Mouse (Mus musculus) ES-E14 (cell line): ENCODE measurements at regions not wholly inside any gene's neighbourhood (a gene's known extent, or its start where the extent isn't known, plus 50 kb on each side); places are given as distances from the start of the nearest gene placed in this dataset.

Source experiments
- DNase-seq: peaks from one replicate; pipeline ENCODE4 v3.0.0-alpha.2; 2013; ENCODE audit warnings: low read depth, low spot score
- H3K27ac ChIP-seq: 2 replicates; pipeline ENCODE4 v1.5.1; 2012; ENCODE audit warnings: low read depth, mild to moderate bottlenecking, low read length, moderate library complexity, mixed read lengths; ENCODE audit not compliant: poor library complexity, insufficient read depth, severe bottlenecking
- H3K36me3 ChIP-seq: 2 replicates; pipeline ENCODE4 v1.6.1; 2012; ENCODE audit warnings: mild to moderate bottlenecking, low read length, moderate library complexity, mixed read lengths; ENCODE audit not compliant: control insufficient read depth, poor library complexity, insufficient read depth, severe bottlenecking
- H3K4me1 ChIP-seq, 2 experiments: fragments of 150-350 bp in 1 of 2; sonication (generic) in 1 of 2; 2 replicates each; pipeline ENCODE4 v1.6.1; 2012; ENCODE audit warnings: low read length in 2 of 2, mild to moderate bottlenecking in 1 of 2, mixed read lengths in 1 of 2; ENCODE audit not compliant: control insufficient read depth in 2 of 2, insufficient read depth in 2 of 2, poor library complexity in 1 of 2
- H3K4me3 ChIP-seq, 2 experiments: fragments of 150-350 bp in 1 of 2; sonication (generic) in 1 of 2; 2 replicates each; pipeline ENCODE4 v1.5.1; 2012; ENCODE audit warnings: low read length in 2 of 2, low read depth in 1 of 2, mild to moderate bottlenecking in 1 of 2, mixed read lengths in 1 of 2; ENCODE audit not compliant: insufficient read depth in 1 of 2, poor library complexity in 1 of 2, severe bottlenecking in 1 of 2
- H3K9ac ChIP-seq: 2 replicates; pipeline ENCODE4 v1.6.1; 2012; ENCODE audit warnings: low read depth, mild to moderate bottlenecking, low read length, mixed read lengths; ENCODE audit not compliant: poor library complexity, insufficient read depth, severe bottlenecking
- H3K9me3 ChIP-seq: fragments of 150-350 bp; sonication (generic); 2 replicates; pipeline ENCODE4 v1.6.1; 2012; ENCODE audit warnings: low read depth, mild to moderate bottlenecking, low read length; ENCODE audit not compliant: control insufficient read depth, insufficient read depth
- CHD2 ChIP-seq: IDR thresholded peaks from 2 replicates; pipeline ENCODE4 v1.6.1; 2014; ENCODE audit warnings: mild to moderate bottlenecking, low read depth, low read length, inconsistent platforms
- HCFC1 ChIP-seq: IDR thresholded peaks from 2 replicates; pipeline ENCODE4 v1.6.1; 2012; ENCODE audit warnings: low read length, inconsistent platforms, borderline replicate concordance; ENCODE audit not compliant: insufficient read depth
- MAFK ChIP-seq: IDR thresholded peaks from 2 replicates; pipeline ENCODE4 v1.6.1; 2014; ENCODE audit warnings: mild to moderate bottlenecking, low read depth, low read length, inconsistent platforms; ENCODE audit not compliant: insufficient read depth
- ZC3H11A ChIP-seq: IDR thresholded peaks from 2 replicates; pipeline ENCODE4 v1.6.1; 2012; ENCODE audit warnings: low read depth, mild to moderate bottlenecking, inconsistent platforms, low read length, borderline replicate concordance
- ZNF384 ChIP-seq: IDR thresholded peaks from 2 replicates; pipeline ENCODE4 v1.6.1; 2012; ENCODE audit warnings: low read depth, low read length, inconsistent platforms
- in situ Hi-C, 2 experiments: fragments of 600-800 bp; cut with MboI; formaldehyde crosslinking; loops; one replicate each; pipeline ENCODE4 v1.15.1; 2025; ENCODE audit warnings: low sequenced_read_pairs in 2 of 2, inconsistent platforms in 1 of 2; ENCODE audit not compliant: unreplicated experiment in 2 of 2

GRCm38 (mm10) chrX:58166184-58166904 is 143.8 kb downstream of the Zic3 start:
- Histone ChIP-seq H3K9ac (no peak overlapping the region), H3K9me3 (no peaks in the 10 kb centered on the region), H3K4me1 (no peaks in the 10 kb centered on the region), H3K4me3 (no peak overlapping the region), H3K27ac (no peak overlapping the region), H3K36me3 (no peaks in the 10 kb centered on the region)
- no peak for DNase-seq
- no peak for TF ChIP-seq CHD2
- TF ChIP-seq MAFK, result no peak
- TF ChIP-seq HCFC1, result no peak
- TF ChIP-seq ZNF384, result no peak
- no peak for TF ChIP-seq ZC3H11A
- in situ Hi-C loops, result no loop called here

GRCm38 (mm10) chrX:58174326-58174725 is 151.8 kb downstream of the Zic3 start:
- TF ChIP-seq CHD2, result no peak
- TF ChIP-seq ZC3H11A, result no peak
- no peak for TF ChIP-seq HCFC1
- no peak for TF ChIP-seq MAFK
- no peak for TF ChIP-seq ZNF384
- no peak for DNase-seq
- Histone ChIP-seq H3K27ac (no peak overlapping the region), H3K9ac (no peak overlapping the region), H3K4me1 (no peaks in the 10 kb centered on the region), H3K4me3 (no peak overlapping the region), H3K9me3 (no peaks in the 10 kb centered on the region), H3K36me3 (no peaks in the 10 kb centered on the region)
- in situ Hi-C loops, result no loop called here
